Mouse (Mus musculus) heart, postnatal 36 days (tissue): ENCODE data around the gene Lipc. TPM values are rescaled to one million over a fixed set of nuclear protein-coding genes. Genes with fewer than 3 reads are reported as not detected.

ENCODE experiments used
- DNase-seq, 2 experiments: peaks; one replicate each; pipeline ENCODE4 v3.0.0; 2021 to 2022
- intact Hi-C: fragments of 180-260 bp; cut with DNase I; formaldehyde crosslinking; loops from one replicate; pipeline ENCODE4 v1.15.1; 2025
- total RNA-seq, 2 experiments: library from RNA; stranded (reverse); gene quantifications; 2 replicates each; pipeline ENCODE4 v1.2.3; 2021

Gene Lipc
- total RNA-seq, 2 experiments from 2014 or later: not detected

GRCm38 (mm10) chr9:70921132-70921531, 30.9 kb downstream of the Lipc start:
- intact Hi-C loops: no loop called here

GRCm38 (mm10) chr9:70919271-70919670, 32.8 kb downstream of the Lipc start:
- DNase-seq: no peak
- intact Hi-C loops: loop anchor here (5.0 kb wide), 1 partner anchor 37 kb away; no protein-coding TSS in a partner anchor

More at GRCm38 (mm10) chr9:70921132-70921531, 30.9 kb downstream of the Lipc start:
- no peak for DNase-seq

- intact Hi-C loops: loop anchor here (5.0 kb wide), 1 partner anchor 34 kb away; no protein-coding TSS in a partner anchor
- DNase-seq: no peak
Observed at GRCm38 (mm10) chr9:70916516-70916915, 35.5 kb downstream of the Lipc start.

- DNase-seq: no peak
- intact Hi-C loops: loop anchor here (5.0 kb wide), 1 partner anchor 33 kb away; no protein-coding TSS in a partner anchor
Observed at GRCm38 (mm10) chr9:70915356-70915685, 36.7 kb downstream of the Lipc start.

GRCm38 (mm10) chr9:70914659-70915355, 37.2 kb downstream of the Lipc start:
- intact Hi-C loops: loop anchor here (5.0 kb wide), 1 partner anchor 33 kb away; no protein-coding TSS in a partner anchor
- DNase-seq: no peak

GRCm38 (mm10) chr9:70911163-70911562, 40.9 kb downstream of the Lipc start:
- intact Hi-C loops: no loop called here
- DNase-seq: no peak

- DNase-seq: peak in 1 of 2 experiments; percentile 30
- intact Hi-C loops: no loop called here
Observed at GRCm38 (mm10) chr9:70910351-70910750, 41.7 kb downstream of the Lipc start.

GRCm38 (mm10) chr9:70902821-70903730, 49.0 kb downstream of the Lipc start:
- intact Hi-C loops: no loop called here
- DNase-seq: no peak

GRCm38 (mm10) chr9:70894201-70894600, 57.8 kb downstream of the Lipc start:
- intact Hi-C loops: loop anchor here (5.0 kb wide), 1 partner anchor 47 kb away; no protein-coding TSS in a partner anchor
- DNase-seq: no peak

GRCm38 (mm10) chr9:70893526-70893925, 58.5 kb downstream of the Lipc start:
- intact Hi-C loops: loop anchor here (5.0 kb wide), 1 partner anchor 46 kb away; no protein-coding TSS in a partner anchor
- no peak for DNase-seq

- no peak for DNase-seq
- intact Hi-C loops: loop anchor here (5.0 kb wide), 1 partner anchor 45 kb away; no protein-coding TSS in a partner anchor
Observed at GRCm38 (mm10) chr9:70892627-70893026, 59.4 kb downstream of the Lipc start.

- DNase-seq: peak; percentile 39 to 47
- intact Hi-C loops: loop anchor here (2.0 to 5.0 kb wide), 2 partner anchors 21 to 44 kb away; no protein-coding TSS in a partner anchor
Observed at GRCm38 (mm10) chr9:70891431-70892133, 60.4 kb downstream of the Lipc start.

- intact Hi-C loops: loop anchor here (2.0 to 5.0 kb wide), 2 partner anchors 20 to 43 kb away; no protein-coding TSS in a partner anchor
- no peak for DNase-seq
Observed at GRCm38 (mm10) chr9:70890736-70891135, 61.3 kb downstream of the Lipc start.

- no peak for DNase-seq
- intact Hi-C loops: loop anchor here (5.0 kb wide), 1 partner anchor 52 kb away; no protein-coding TSS in a partner anchor
Observed at GRCm38 (mm10) chr9:70888969-70889368, 63.1 kb downstream of the Lipc start.

GRCm38 (mm10) chr9:70888556-70888955, 63.5 kb downstream of the Lipc start:
- DNase-seq: no peak

GRCm38 (mm10) chr9:70881982-70882381, 70.0 kb downstream of the Lipc start:
- intact Hi-C loops: loop anchor here (5.0 kb wide), 1 partner anchor 35 kb away; no protein-coding TSS in a partner anchor
- no peak for DNase-seq

More at GRCm38 (mm10) chr9:70888556-70888955, 63.5 kb downstream of the Lipc start:
- intact Hi-C loops: loop anchor here (5.0 kb wide), 1 partner anchor 51 kb away; no protein-coding TSS in a partner anchor

- DNase-seq: no peak
- intact Hi-C loops: no loop called here
Observed at GRCm38 (mm10) chr9:70878823-70879222, 73.2 kb downstream of the Lipc start.

- no peak for DNase-seq
- intact Hi-C loops: no loop called here
Observed at GRCm38 (mm10) chr9:70878157-70878556, 73.9 kb downstream of the Lipc start.

GRCm38 (mm10) chr9:70875490-70875889, 76.5 kb downstream of the Lipc start:
- no peak for DNase-seq
- intact Hi-C loops: no loop called here

- intact Hi-C loops: no loop called here
- DNase-seq: no peak
Observed at GRCm38 (mm10) chr9:70875059-70875458, 77.0 kb downstream of the Lipc start.
